Mouse (Mus musculus): ENCODE results near the gene Ackr2.

- no peak for TF ChIP-seq CTCF (IDR thresholded peaks at IDR 0.05; ENCODE audit: borderline replicate concordance, insufficient read depth, low read depth, low read length)
- no peak for TF ChIP-seq POLR2A (IDR thresholded peaks at IDR 0.05; ENCODE audit: borderline replicate concordance, insufficient read depth, low read length)
Observed at GRCm38 (mm10) chr9:121923443-121923842, 25.3 kb downstream of the Ackr2 start.
